Mouse (Mus musculus): ENCODE results near the gene Slc16a10.

Gene Slc16a10

GRCm38 (mm10) chr10:40019492-40019891, 122.6 kb downstream of the Slc16a10 start:
- DNase-seq, result peak; percentile 89

DNA sequence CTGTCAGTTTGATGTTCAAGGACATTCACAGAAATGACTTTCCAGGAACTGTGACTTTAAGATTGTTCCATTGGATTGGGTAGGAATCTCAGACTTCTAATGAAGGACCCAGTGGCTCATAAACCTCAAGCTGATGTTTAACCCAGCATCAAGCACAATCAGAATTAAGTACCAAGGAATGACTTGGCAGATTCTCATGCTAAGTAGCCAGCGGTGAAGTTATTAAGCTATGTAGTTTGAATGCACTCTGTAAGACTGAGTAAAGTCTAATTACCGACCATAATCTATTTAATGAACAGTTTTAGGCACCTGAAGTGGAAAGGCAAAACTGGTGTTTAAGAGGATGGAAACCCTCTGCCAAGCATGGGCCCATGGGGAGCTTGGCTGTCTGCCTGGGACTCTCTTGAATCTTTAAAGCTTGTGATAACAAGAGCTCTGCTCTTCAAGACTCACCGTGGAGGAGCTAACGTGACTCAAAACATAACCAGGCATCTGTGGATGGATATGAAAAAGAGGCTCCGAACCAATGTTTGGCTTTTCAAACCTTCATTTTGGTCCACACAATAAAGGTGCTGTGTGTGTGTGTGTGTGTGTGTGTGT, 123.7 kb downstream of the Slc16a10 start:
- DNase-seq, result peak; percentile 83

- peak; percentile 75 for DNase-seq
Measured at GRCm38 (mm10) chr10:40009591-40009990, 132.5 kb downstream of the Slc16a10 start.

DNA sequence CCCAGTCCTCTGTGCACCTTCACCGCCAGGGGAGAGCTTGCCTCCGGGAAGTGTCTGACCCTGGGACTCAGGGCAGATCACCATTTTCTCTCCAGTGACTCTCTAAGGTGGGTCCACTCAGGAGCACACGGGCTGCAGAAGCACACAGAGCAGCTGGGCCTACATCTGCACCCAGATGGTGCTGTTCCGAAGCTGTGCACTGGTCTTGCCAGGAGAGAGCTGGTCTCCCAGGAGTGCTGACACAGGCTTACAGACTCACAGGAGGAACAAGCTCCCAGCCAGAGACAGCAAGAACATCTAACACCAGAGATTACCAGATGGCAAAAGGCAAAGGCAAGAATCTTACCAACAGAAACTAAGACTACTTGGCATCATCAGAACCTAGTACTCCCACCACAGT, 133.2 kb downstream of the Slc16a10 start:
- peak; percentile 52 for DNase-seq

DNA sequence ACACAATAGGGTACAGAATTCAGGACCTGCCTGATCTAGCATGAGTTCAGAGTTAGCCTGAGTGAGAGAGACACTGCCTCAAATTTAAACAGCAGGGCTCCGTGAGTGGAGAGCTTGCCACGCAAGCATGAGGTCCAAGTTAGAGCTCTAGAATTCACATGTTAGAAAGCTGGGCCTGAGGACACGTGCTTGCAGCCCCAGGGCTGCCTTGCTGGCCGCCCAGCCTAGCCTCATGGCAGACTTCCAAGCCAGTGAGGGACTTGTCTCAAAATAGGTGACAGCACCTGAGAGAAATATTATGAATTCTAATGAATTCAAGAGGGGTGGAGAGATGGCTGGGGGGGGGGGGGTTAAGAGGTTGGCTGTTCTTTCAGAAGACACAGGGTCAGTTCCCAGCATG, 134.1 kb downstream of the Slc16a10 start:
- peak; percentile 72 for DNase-seq

DNA sequence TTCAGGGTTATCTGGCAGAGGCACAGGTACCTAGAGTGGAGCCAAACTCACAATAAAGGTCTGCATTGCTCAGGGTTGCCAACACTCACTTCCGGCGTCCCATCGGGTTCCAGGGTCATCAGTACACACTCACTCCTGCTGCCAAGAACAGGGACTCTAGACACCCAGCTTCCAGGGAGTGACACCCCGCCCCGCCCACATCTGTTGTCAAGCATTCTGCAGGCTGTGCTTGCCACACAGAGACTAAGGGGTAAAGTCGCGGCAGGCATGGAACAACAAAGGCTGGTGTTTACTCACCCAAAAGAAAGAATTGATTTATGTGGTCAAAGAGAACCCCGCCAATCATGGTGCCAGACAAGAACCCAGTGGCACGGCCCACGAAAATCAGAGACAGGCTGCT, 135.1 kb downstream of the Slc16a10 start:
- peak; percentile 90 for DNase-seq

- peak; percentile 28 for DNase-seq
Measured at GRCm38 (mm10) chr10:40000746-40001145, 141.3 kb downstream of the Slc16a10 start.

GRCm38 (mm10) chr10:39991155-39991554, 150.9 kb downstream of the Slc16a10 start:
- peak; percentile 57 for DNase-seq

DNA sequence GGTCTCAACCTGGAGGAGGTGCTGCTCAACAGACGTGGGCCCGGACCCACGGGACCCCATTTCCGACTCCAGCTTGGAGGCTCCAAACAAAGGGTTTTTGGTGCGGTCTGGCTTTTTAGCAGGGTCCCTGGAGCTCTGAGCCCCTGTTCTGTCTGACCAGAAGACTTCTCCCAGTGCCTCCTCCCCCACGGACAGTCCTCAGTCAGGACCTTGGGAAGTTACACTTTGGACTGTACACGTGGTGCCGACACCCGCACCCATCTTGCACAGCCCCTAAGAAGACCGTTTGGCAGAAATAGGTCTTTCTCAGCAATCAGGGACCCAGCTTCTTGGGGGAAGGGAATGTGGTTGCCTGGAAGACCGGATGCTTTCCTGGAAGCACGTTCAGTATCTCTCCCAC, 155.6 kb downstream of the Slc16a10 start, which contains the start of gene Mfsd4b5:
TSS of gene Mfsd4b5 (minus strand) at position 181 of the 400 bp plus-strand sequence.
- DNase-seq, result peak; percentile 61
